In genomic region chr4:10792628-10793027, GRCm38 (mm10) we compare ENCODE assay signal across 27 mouse cellular contexts.
A peak's percentile ranks its signal among the peaks of the same experiment; 100 is the strongest.
DNase-seq lines count a peak whose midpoint lies in the region; ATAC-seq and TF ChIP-seq lines count a peak whose summit lies in the region.
"Had no signal": no experiment of that assay in that cellular context is flagged by ENCODE, and none has a peak within 500 bp of the region (broad histone marks: within the 10 kb centered on the region; RNA-seq: fewer than 3 reads in every experiment).

No protein-coding gene starts in this region.

- no peak for TF ChIP-seq EP300 in lung, postnatal 0 days (IDR thresholded peaks at IDR 0.05)

- 54% methylated on average over 3 of the region's 3 CpGs for WGBS in embryonic facial prominence, embryonic 11.5 days
- 63% methylated on average over 3 of the region's 3 CpGs for WGBS in embryonic facial prominence, embryonic 10.5 days
- 35% methylated on average over 3 of the region's 3 CpGs for WGBS in heart, embryonic 16.5 days
- 24% methylated on average over 3 of the region's 3 CpGs for WGBS in lung, embryonic 15.5 days
- WGBS in lung, adult 2 months, result 44% methylated on average over 3 of the region's 3 CpGs
- 29% methylated on average over 3 of the region's 3 CpGs for WGBS in lung, postnatal 0 days

- no peak for ATAC-seq in embryonic facial prominence, embryonic 11.5 days (replicated peaks; ENCODE audit: insufficient number of reproducible peaks, low FRiP score, low TSS enrichment, low read depth)
- ATAC-seq in heart, embryonic 16.5 days (replicated peaks; ENCODE audit: extremely low read depth, insufficient read depth, low FRiP score), result peak; percentile 73
- peak; percentile 31; the same call in 1 of the 2 replicates for ATAC-seq in lung, embryonic 15.5 days (ENCODE audit: borderline replicate concordance, extremely low read depth, low FRiP score, low TSS enrichment)
- peak; percentile 22; the same call in 1 of the 2 replicates for ATAC-seq in lung, postnatal 0 days
- ATAC-seq: activated CD4-positive, CD25-positive, alpha-beta regulatory T cell, adult 4 months; CD4-positive, CD25-positive, alpha-beta regulatory T cell, adult 4 months; forebrain, embryonic 13.5 days; forebrain, embryonic 15.5 days; forebrain, postnatal 0 days; Patski had no signal

- no peak for TF ChIP-seq POLR2A in lung, adult 2 months (IDR thresholded peaks at IDR 0.05; ENCODE audit: borderline replicate concordance, extremely low read depth, low read depth, low read length)

- intact Hi-C loops in heart, postnatal 36 days (cut with DNase I), result no loop called here

- H3K4me3 ChIP-seq in embryonic facial prominence, embryonic 11.5 days (ENCODE audit: low read depth, low read length), result no peak overlapping the region
- H3K4me3 ChIP-seq in embryonic facial prominence, embryonic 10.5 days, result no peak overlapping the region
- no peak overlapping the region for H3K4me3 ChIP-seq in heart, embryonic 16.5 days (ENCODE audit: low read length)
- H3K4me3 ChIP-seq in lung, embryonic 15.5 days, result no peak overlapping the region
- H3K4me3 ChIP-seq in lung, adult 2 months (replicated peaks; ENCODE audit: extremely low read depth, low read depth, low read length), result no peak overlapping the region
- no peak overlapping the region for H3K4me3 ChIP-seq in lung, postnatal 0 days (ENCODE audit: low read depth, low read length)
- H3K4me3 ChIP-seq: embryonic facial prominence, embryonic 13.5 days; forebrain, embryonic 13.5 days; forebrain, embryonic 15.5 days had no signal

- H3K9me3 ChIP-seq in embryonic facial prominence, embryonic 11.5 days (replicated peaks; ENCODE audit: control insufficient read depth, low read length), result no peaks in the 10 kb centered on the region
- H3K9me3 ChIP-seq in embryonic facial prominence, embryonic 10.5 days, result no peaks in the 10 kb centered on the region
- no peaks in the 10 kb centered on the region for H3K9me3 ChIP-seq in heart, embryonic 16.5 days (replicated peaks; ENCODE audit: control insufficient read depth, low read length)
- H3K9me3 ChIP-seq in lung, embryonic 15.5 days, result no peaks in the 10 kb centered on the region
- no peaks in the 10 kb centered on the region for H3K9me3 ChIP-seq in lung, postnatal 0 days (ENCODE audit: low read length)
- H3K9me3 ChIP-seq: embryonic facial prominence, embryonic 13.5 days; forebrain, embryonic 13.5 days; forebrain, embryonic 15.5 days; G1E had no signal

- H3K27ac ChIP-seq in embryonic facial prominence, embryonic 11.5 days (replicated peaks; ENCODE audit: low read depth, low read length), result no peak overlapping the region
- no peak overlapping the region for H3K27ac ChIP-seq in embryonic facial prominence, embryonic 10.5 days (replicated peaks)
- peak overlapping the region; percentile 40; the same call in 1 of the 2 replicates for H3K27ac ChIP-seq in heart, embryonic 16.5 days (ENCODE audit: low read length)
- H3K27ac ChIP-seq in lung, embryonic 15.5 days, result no peak overlapping the region
- no peak overlapping the region for H3K27ac ChIP-seq in lung, postnatal 0 days (ENCODE audit: low read length)
- H3K27ac ChIP-seq: embryonic facial prominence, embryonic 13.5 days; forebrain, embryonic 13.5 days; forebrain, embryonic 15.5 days had no signal

- DNase-seq in embryonic facial prominence, embryonic 11.5 days (ENCODE audit: low spot score), result peak; percentile 2
- no peak for DNase-seq in embryonic facial prominence, embryonic 10.5 days (ENCODE audit: low spot score)
- no peak for DNase-seq in heart, postnatal 36 days
- no peak for DNase-seq in lung, adult 2 months
- peak; percentile 7 for DNase-seq in lung, postnatal 0 days (ENCODE audit: low spot score)
- DNase-seq in lung, postnatal 10 days, result no peak
- DNase-seq: adrenal gland, adult 8-10 months; adrenal gland, postnatal 25 days; B cell, adult 2 months; cerebellum, adult 11 months; cerebellum, adult 18-20 months; cerebellum, adult 8-10 months; cerebellum, adult 9-11 months; cerebellum, postnatal 14 days; cerebellum, postnatal 36 days; embryo, embryonic 11 days; forebrain, postnatal 0 days had no signal

- TF ChIP-seq CTCF in lung, adult 2 months (IDR thresholded peaks at IDR 0.05; ENCODE audit: insufficient read depth, low read length), result no peak
- TF ChIP-seq CTCF in lung, postnatal 0 days (IDR thresholded peaks at IDR 0.05), result no peak

- H3K27me3 ChIP-seq in embryonic facial prominence, embryonic 11.5 days (ENCODE audit: control insufficient read depth, insufficient read depth, low read length), result no peaks in the 10 kb centered on the region
- H3K27me3 ChIP-seq in embryonic facial prominence, embryonic 10.5 days (replicated peaks; ENCODE audit: low read depth, poor library complexity, severe bottlenecking), result no peaks in the 10 kb centered on the region
- H3K27me3 ChIP-seq in heart, embryonic 16.5 days (ENCODE audit: control insufficient read depth, insufficient read depth, low read length), result no peaks in the 10 kb centered on the region
- H3K27me3 ChIP-seq in lung, embryonic 15.5 days, result no peaks in the 10 kb centered on the region
- no peaks in the 10 kb centered on the region for H3K27me3 ChIP-seq in lung, postnatal 0 days (replicated peaks; ENCODE audit: insufficient read depth, low read length)
- H3K27me3 ChIP-seq: CH12.LX; embryonic facial prominence, embryonic 13.5 days; forebrain, embryonic 13.5 days; forebrain, embryonic 15.5 days; Patski had no signal

- no peak overlapping the region for H3K4me2 ChIP-seq in embryonic facial prominence, embryonic 11.5 days (ENCODE audit: low read depth, low read length)
- no peak overlapping the region for H3K4me2 ChIP-seq in heart, embryonic 16.5 days (ENCODE audit: low read depth, low read length)
- no peak overlapping the region for H3K4me2 ChIP-seq in lung, embryonic 15.5 days
- H3K4me2 ChIP-seq in lung, postnatal 0 days (replicated peaks; ENCODE audit: low read depth, low read length), result no peak overlapping the region
- H3K4me2 ChIP-seq: embryonic facial prominence, embryonic 13.5 days; forebrain, embryonic 13.5 days; forebrain, embryonic 15.5 days had no signal

- H3K9ac ChIP-seq in embryonic facial prominence, embryonic 11.5 days (replicated peaks; ENCODE audit: low read length), result no peak overlapping the region
- no peak overlapping the region for H3K9ac ChIP-seq in heart, embryonic 16.5 days (ENCODE audit: low read length)
- H3K9ac ChIP-seq in lung, embryonic 15.5 days, result no peak overlapping the region
- no peak overlapping the region for H3K9ac ChIP-seq in lung, postnatal 0 days (replicated peaks; ENCODE audit: low read depth)
- H3K9ac ChIP-seq: embryonic facial prominence, embryonic 13.5 days; forebrain, embryonic 13.5 days; forebrain, embryonic 15.5 days; forebrain, postnatal 0 days had no signal

- no peaks in the 10 kb centered on the region for H3K36me3 ChIP-seq in embryonic facial prominence, embryonic 11.5 days (replicated peaks; ENCODE audit: control insufficient read depth, insufficient read depth, low read depth, low read length)
- H3K36me3 ChIP-seq in embryonic facial prominence, embryonic 10.5 days (replicated peaks), result no peaks in the 10 kb centered on the region
- no peaks in the 10 kb centered on the region for H3K36me3 ChIP-seq in heart, embryonic 16.5 days (ENCODE audit: control insufficient read depth, insufficient read depth)
- H3K36me3 ChIP-seq in lung, embryonic 15.5 days, result no peaks in the 10 kb centered on the region
- H3K36me3 ChIP-seq in lung, postnatal 0 days (ENCODE audit: insufficient read depth, low read length), result no peaks in the 10 kb centered on the region
- H3K36me3 ChIP-seq: embryonic facial prominence, embryonic 13.5 days; forebrain, embryonic 15.5 days; G1E had no signal

- H3K4me1 ChIP-seq in embryonic facial prominence, embryonic 11.5 days (ENCODE audit: control insufficient read depth, insufficient read depth, low read length), result no peaks in the 10 kb centered on the region
- H3K4me1 ChIP-seq in embryonic facial prominence, embryonic 10.5 days, result peaks cover 16% of the 10 kb centered on the region
- peaks cover 9% of the 10 kb centered on the region for H3K4me1 ChIP-seq in heart, embryonic 16.5 days (ENCODE audit: control insufficient read depth, insufficient read depth, low read length)
- no peaks in the 10 kb centered on the region for H3K4me1 ChIP-seq in lung, embryonic 15.5 days
- H3K4me1 ChIP-seq in lung, adult 2 months (ENCODE audit: control insufficient read depth, insufficient read depth, low read length), result no peaks in the 10 kb centered on the region; the same call in 1 of the 2 replicates
- no peaks in the 10 kb centered on the region for H3K4me1 ChIP-seq in lung, postnatal 0 days (ENCODE audit: insufficient read depth, low read depth, low read length)
- H3K4me1 ChIP-seq: forebrain, embryonic 13.5 days; forebrain, embryonic 15.5 days had no signal

Comparison
In these comparisons a context has a peak if more than half of its experiments do, and no peak if none do; other contexts are left out.
1. DNase-seq: peak in embryonic facial prominence, embryonic 11.5 days (single experiment) and lung, postnatal 0 days (single experiment); none in embryonic facial prominence, embryonic 10.5 days (single experiment), heart, postnatal 36 days (0 of 2), lung, adult 2 months (single experiment) and lung, postnatal 10 days (single experiment).